Mouse (Mus musculus) testis, adult 2 months (tissue): Measurements from ENCODE around the gene Trim17. TPM values are rescaled to one million over a fixed set of nuclear protein-coding genes. Genes with fewer than 3 reads are reported as not detected.

ENCODE experiments used
- H3K27ac ChIP-seq: fragments of 200-500 bp; 2 replicates; pipeline ENCODE4 v1.5.1; 2012; ENCODE audit warnings: low read depth, low read length; ENCODE audit not compliant: control insufficient read depth, insufficient read depth
- H3K27me3 ChIP-seq: fragments of 200-500 bp; 2 replicates; pipeline ENCODE4 v1.6.1; 2012; ENCODE audit warnings: mild to moderate bottlenecking, low read length, moderate library complexity; ENCODE audit not compliant: control insufficient read depth, insufficient read depth
- H3K36me3 ChIP-seq: fragments of 200-500 bp; 2 replicates; pipeline ENCODE4 v1.6.1; 2012; ENCODE audit warnings: mild to moderate bottlenecking, low read length; ENCODE audit not compliant: control insufficient read depth, insufficient read depth
- H3K4me1 ChIP-seq: fragments of 200-500 bp; 2 replicates; pipeline ENCODE4 v1.6.1; 2012; ENCODE audit warnings: low read length; ENCODE audit not compliant: control insufficient read depth, insufficient read depth
- H3K4me3 ChIP-seq: fragments of 200-500 bp; 2 replicates; pipeline ENCODE4 v1.5.1; 2012; ENCODE audit warnings: low read depth, mild to moderate bottlenecking, low read length, moderate library complexity, mixed read lengths; ENCODE audit not compliant: control insufficient read depth
- CTCF ChIP-seq: fragments of 200-500 bp; IDR thresholded peaks from 2 replicates; pipeline ENCODE4 v1.5.1; 2012; ENCODE audit warnings: low read depth, mild to moderate bottlenecking, inconsistent platforms, low read length, moderate library complexity; ENCODE audit not compliant: control insufficient read depth, insufficient read depth, insufficient replicate concordance
- POLR2A ChIP-seq: fragments of 200-500 bp; IDR thresholded peaks from 2 replicates; pipeline ENCODE4 v1.6.1; 2012; ENCODE audit warnings: low read depth, mild to moderate bottlenecking, inconsistent platforms, low read length, moderate library complexity; ENCODE audit not compliant: control insufficient read depth
- polyA plus RNA-seq: library from polyadenylated mRNA; depleted of rRNA; stranded (reverse); fragments of >200 nt; gene quantifications from 2 replicates; pipeline ENCODE4 v1.2.3, GENCODE M21; 2012

Trim17 gene
- polyA plus RNA-seq, 1 experiment, result 166 TPM

- TF ChIP-seq POLR2A (no peak), CTCF (no peak)
- Histone ChIP-seq H3K27me3 (no peaks in the 10 kb centered on the region), H3K27ac (peak overlapping the region; percentile 88), H3K4me1 (peaks cover 21% of the 10 kb centered on the region), H3K36me3 (peaks cover 3% of the 10 kb centered on the region), H3K4me3 (peak overlapping the region; percentile 94)
These were observed 24.2 kb downstream of the Trim17 start for GRCm38 (mm10) chr11:58978706-58979030.

- Histone ChIP-seq H3K4me3 (peak overlapping the region; percentile 94), H3K36me3 (peaks cover 3% of the 10 kb centered on the region), H3K4me1 (peaks cover 17% of the 10 kb centered on the region), H3K27ac (peak overlapping the region; percentile 39), H3K27me3 (no peaks in the 10 kb centered on the region)
- no peak for TF ChIP-seq POLR2A
- no peak for TF ChIP-seq CTCF
These were observed 24.7 kb downstream of the Trim17 start for GRCm38 (mm10) chr11:58979183-58979582.

DNA sequence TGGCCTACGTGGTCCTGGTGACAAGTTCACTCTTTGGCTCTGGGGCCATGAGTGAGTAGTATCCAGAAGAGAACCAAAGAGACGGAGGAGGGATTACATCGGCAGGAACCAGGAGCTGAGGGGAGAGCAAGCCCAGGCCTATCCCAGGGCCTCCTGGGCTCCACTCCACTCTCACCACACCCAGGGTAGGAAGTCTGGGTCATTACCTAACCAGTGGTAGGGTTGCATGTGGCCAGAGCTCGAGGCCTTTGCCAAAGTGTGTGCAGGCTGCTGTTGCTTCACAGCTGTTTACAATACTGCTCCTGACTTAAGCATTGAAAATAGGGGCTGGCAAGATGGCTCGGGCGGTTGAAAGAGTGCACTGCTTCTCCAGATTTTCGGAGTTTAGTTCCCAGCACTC is 25.2 kb downstream of the Trim17 start:
- Histone ChIP-seq H3K36me3 (peaks cover 4% of the 10 kb centered on the region), H3K27me3 (no peaks in the 10 kb centered on the region), H3K4me1 (peaks cover 17% of the 10 kb centered on the region), H3K4me3 (peak overlapping the region; percentile 94), H3K27ac (peak overlapping the region; percentile 39)
- TF ChIP-seq CTCF, result no peak
- no peak for TF ChIP-seq POLR2A

DNA sequence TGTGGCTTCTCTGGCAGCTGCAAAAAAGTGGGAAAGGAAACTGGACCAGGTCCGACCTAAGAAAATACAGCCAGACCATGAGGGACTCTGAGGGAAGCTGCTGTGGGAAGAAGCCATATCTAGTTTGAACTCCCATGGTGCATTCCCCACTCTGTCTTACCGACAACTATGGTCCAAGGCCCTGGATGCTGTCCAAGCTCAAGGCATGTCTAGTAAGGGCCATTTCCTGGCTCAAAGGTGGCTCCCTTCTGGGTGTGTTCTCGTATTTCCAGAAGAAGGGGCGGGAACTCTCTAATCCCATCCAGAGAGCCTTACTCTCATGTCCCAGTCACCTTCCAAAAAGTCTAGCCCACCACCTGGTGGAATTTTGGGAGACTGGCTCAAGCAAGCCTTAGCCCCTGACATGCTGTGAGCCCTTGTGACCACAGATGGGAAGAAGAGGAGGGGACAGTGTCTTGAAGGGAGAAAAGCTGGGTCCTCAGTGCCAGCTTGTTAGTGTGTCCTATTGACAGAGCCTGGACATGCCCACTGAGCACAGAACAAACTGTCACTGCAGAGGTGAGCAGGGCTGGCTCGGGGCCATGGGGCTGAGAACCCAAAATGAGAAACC is 26.0 kb downstream of the Trim17 start:
- Histone ChIP-seq H3K4me1 (peaks cover 17% of the 10 kb centered on the region), H3K4me3 (no peak overlapping the region; the same call in 1 of the 2 replicates), H3K27me3 (no peaks in the 10 kb centered on the region), H3K36me3 (peaks cover 7% of the 10 kb centered on the region), H3K27ac (no peak overlapping the region)
- TF ChIP-seq POLR2A (no peak), CTCF (no peak)

DNA sequence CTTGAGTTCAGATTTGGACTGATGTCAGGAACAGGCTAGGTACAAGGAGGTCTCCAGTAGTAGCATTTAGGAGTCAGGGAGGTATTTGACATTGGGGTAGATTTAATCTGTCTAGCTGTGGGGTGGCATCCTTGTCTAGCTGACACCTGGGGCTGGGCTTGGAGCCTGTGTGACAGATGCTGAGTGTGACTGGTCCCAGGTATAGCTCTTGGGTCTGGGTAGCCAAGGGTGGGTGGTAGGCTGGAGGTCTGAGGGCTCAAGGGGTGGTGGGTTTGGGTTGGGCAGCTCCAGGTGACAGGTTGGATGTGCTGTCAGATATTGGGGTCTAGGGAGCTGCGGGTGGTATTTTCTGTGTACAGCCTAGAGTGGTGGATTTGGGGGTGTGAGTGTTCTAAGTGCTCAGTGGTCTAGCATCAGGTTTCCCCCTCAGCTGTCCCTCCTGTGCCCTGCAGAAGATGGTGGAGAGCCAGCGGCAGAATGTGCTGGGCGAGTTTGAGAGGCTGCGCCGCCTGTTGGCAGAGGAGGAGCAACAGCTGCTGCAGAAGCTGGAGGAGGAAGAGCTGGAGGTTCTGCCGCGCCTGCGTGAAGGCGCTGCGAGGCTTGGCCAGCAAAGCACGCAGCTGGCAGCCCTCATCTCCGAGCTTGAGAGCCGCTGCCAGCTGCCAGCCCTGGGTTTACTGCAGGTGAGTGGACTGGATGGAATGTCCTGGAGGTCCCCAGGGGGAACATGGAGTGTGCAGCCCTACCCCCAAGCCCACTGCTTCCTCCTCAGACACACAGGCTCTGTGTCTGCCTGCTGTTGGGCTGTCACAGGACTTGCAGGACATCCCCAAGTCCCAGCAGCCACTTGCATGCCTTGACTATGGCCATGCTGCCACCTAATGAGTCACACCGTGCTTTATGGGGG is 27.3 kb downstream of the Trim17 start:
- Histone ChIP-seq H3K4me3 (no peak overlapping the region), H3K27me3 (no peaks in the 10 kb centered on the region), H3K27ac (no peak overlapping the region), H3K4me1 (peaks cover 17% of the 10 kb centered on the region), H3K36me3 (peaks cover 8% of the 10 kb centered on the region)
- no peak for TF ChIP-seq POLR2A
- TF ChIP-seq CTCF, result peak; percentile 34; the same call in 1 of the 2 replicates

DNA sequence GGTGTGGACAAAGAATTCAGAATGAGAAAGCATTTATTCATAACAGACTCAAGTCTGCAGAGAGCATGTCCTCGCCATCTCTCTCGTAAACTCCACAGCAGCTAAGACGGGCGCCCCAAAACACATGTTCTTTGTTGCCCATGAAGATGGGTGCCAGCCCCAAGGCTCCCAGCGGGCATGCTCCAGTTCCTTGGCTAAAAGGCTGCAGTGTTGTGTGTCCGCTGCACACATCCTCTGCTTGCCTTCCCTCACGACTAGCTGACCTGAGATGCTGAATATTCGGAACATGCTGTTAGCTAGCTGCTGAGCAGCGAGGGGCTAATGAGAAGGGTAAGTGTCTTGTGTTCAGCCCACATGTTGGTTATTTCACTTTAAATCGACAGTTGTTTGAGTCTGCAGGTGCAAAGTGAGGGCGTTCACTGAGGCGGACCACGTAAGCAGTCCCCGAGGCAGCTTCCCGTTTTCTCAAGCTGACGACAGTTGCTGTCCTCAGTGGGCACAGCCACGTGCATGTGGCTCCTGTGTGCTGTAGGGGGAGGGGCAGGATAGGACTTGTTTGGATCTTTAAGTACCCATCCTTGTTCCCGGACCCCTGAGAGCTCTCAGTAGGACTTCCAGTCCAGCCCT is 28.1 kb downstream of the Trim17 start:
- TF ChIP-seq POLR2A, result no peak
- no peak for TF ChIP-seq CTCF
- H3K27ac ChIP-seq, result no peak overlapping the region
- peaks cover 9% of the 10 kb centered on the region for H3K36me3 ChIP-seq
- no peak overlapping the region for H3K4me3 ChIP-seq
- peaks cover 11% of the 10 kb centered on the region for H3K4me1 ChIP-seq
- no peaks in the 10 kb centered on the region for H3K27me3 ChIP-seq
